Mouse (Mus musculus): Measurements from ENCODE around the gene Trnau1ap. TPM values are rescaled to one million over a fixed set of nuclear protein-coding genes. Genes with fewer than 3 reads are reported as not detected.

Trnau1ap gene
- polyA plus RNA-seq, 1 experiment from 2014 or later = 77.5 TPM

DNA sequence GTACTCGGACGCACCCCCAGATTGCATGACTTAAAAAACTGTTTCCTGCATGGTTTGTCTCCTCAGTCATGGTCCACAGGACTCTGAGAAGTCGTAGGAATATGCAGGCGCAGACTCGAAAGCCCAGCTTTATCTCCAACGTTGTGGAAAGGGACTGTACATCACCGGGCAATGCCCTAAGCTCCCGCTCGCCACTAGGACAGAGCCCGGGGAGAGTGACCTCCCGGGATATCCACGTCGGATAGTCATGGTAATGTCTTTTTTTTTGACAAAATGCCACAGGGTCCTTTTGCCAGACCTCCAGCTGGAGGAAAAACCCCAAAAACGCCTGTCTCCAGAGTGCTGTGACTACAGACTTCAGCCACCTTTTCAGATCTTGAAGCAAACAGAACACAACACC lies 23.4 kb upstream of the Trnau1ap start:
- Histone ChIP-seq H3K9ac (peak overlapping the region; percentile 90), H3K4me3 (peak overlapping the region; percentile 84), H3K27me3 (no peaks in the 10 kb centered on the region), H3K9me3 (no peaks in the 10 kb centered on the region), H3K27ac (replicated peaks) (peak overlapping the region; percentile 93), H3K4me2 (peak overlapping the region; percentile 80), H3K4me1 (replicated peaks) (peaks cover 21% of the 10 kb centered on the region), H3K36me3 (peaks cover 16% of the 10 kb centered on the region)
- WGBS = under 1% methylated on average over 14 of the region's 14 CpGs
- no peak for ATAC-seq (ENCODE audit: low read depth)

- WGBS = 38% methylated on average over 1 of the region's 1 CpGs
- H3K4me1 ChIP-seq (replicated peaks) = peaks cover 21% of the 10 kb centered on the region
- H3K4me2 ChIP-seq = peak overlapping the region; percentile 80
- H3K9me3 ChIP-seq = no peaks in the 10 kb centered on the region
- H3K4me3 ChIP-seq = 0 out of 2 replicates have a peak overlapping the region, but pooled peaks have one; percentile 84
- H3K27ac ChIP-seq (replicated peaks) = no peak overlapping the region
- ATAC-seq (ENCODE audit: low read depth) = no peak
- H3K36me3 ChIP-seq = peaks cover 6% of the 10 kb centered on the region; the same call in 1 of the 2 replicates
- H3K27me3 ChIP-seq = no peaks in the 10 kb centered on the region
- peak overlapping the region; percentile 90; the same call in 1 of the 2 replicates for H3K9ac ChIP-seq
Observed at GRCm38 (mm10) chr4:132351401-132351800, 22.1 kb upstream of the Trnau1ap start.

GRCm38 (mm10) chr4:132350854-132351253 lies 21.5 kb upstream of the Trnau1ap start:
- no peak for ATAC-seq (ENCODE audit: low read depth)
- Histone ChIP-seq H3K9ac (no peak overlapping the region), H3K4me1 (replicated peaks) (peaks cover 21% of the 10 kb centered on the region), H3K36me3 (peaks cover 6% of the 10 kb centered on the region; the same call in 1 of the 2 replicates), H3K27ac (replicated peaks) (no peak overlapping the region), H3K4me3 (no peak overlapping the region), H3K4me2 (no peak overlapping the region), H3K27me3 (no peaks in the 10 kb centered on the region), H3K9me3 (no peaks in the 10 kb centered on the region)
- WGBS = 60% methylated on average over 3 of the region's 3 CpGs

DNA sequence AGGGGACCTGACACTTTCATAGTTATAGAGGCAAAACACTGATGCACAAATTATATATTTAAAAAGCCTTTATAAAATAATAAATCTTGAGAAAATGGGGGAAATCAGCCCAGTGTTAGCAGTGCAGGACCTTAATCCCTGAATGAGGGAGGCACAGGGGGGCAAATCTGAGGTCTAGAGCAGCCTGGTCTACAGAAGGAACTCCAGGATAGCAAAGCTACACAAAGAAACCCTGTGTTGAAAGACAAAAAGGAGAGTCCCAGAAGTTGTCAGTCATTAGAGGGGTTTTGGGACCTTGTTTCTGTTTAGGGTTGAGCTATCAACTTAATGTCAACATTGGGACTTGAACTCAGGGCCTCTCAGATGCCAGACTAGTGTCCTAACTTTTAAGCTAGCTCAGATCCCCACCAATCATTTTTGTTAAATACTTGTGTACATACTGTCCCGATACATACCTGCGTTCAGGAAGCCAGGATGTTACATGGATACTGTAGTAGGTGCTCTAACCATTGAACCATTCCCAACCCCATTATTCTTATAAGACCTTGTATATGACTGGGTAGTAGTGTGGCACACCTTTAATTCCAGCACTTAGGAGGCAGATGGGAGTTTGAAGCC lies 20.9 kb upstream of the Trnau1ap start:
- H3K4me3 ChIP-seq = no peak overlapping the region
- peaks cover 6% of the 10 kb centered on the region; the same call in 1 of the 2 replicates for H3K36me3 ChIP-seq
- H3K4me2 ChIP-seq = no peak overlapping the region
- no peak overlapping the region for H3K9ac ChIP-seq
- peaks cover 21% of the 10 kb centered on the region for H3K4me1 ChIP-seq (replicated peaks)
- H3K9me3 ChIP-seq = no peaks in the 10 kb centered on the region
- H3K27me3 ChIP-seq = no peaks in the 10 kb centered on the region
- no peak overlapping the region for H3K27ac ChIP-seq (replicated peaks)
- ATAC-seq (ENCODE audit: low read depth) = no peak
- WGBS = 34% methylated on average over 2 of the region's 2 CpGs

- Histone ChIP-seq H3K9ac (no peak overlapping the region), H3K4me2 (no peak overlapping the region), H3K4me3 (no peak overlapping the region), H3K9me3 (no peaks in the 10 kb centered on the region), H3K27ac (replicated peaks) (no peak overlapping the region), H3K4me1 (replicated peaks) (peaks cover 26% of the 10 kb centered on the region), H3K27me3 (no peaks in the 10 kb centered on the region), H3K36me3 (peaks cover 6% of the 10 kb centered on the region; the same call in 1 of the 2 replicates)
- WGBS = 57% methylated on average over 3 of the region's 3 CpGs
- ATAC-seq (ENCODE audit: low read depth) = no peak
Observed at GRCm38 (mm10) chr4:132349495-132350122, 20.3 kb upstream of the Trnau1ap start.

DNA sequence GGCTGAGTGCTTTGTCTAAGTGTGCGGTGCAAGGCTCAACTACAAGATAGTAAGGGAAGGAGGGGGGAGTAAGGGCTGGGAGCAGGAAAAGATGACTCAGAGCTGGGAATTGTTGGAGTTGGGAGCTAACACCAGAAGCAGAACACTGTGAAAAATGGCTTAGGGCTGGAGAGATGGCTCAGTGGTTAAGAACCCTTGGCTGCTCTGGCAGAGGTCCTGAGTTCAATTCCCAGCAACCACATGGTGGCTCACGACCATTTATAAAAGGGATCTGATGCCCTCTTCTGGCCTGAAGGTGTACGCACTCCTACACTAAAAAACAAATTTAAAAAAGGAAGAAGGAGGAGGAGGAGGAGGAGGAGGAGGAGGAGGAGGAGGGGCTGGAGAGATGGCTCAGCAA lies 17.3 kb upstream of the Trnau1ap start:
- Histone ChIP-seq H3K4me1 (replicated peaks) (peaks cover 30% of the 10 kb centered on the region), H3K9ac (no peak overlapping the region), H3K9me3 (no peaks in the 10 kb centered on the region), H3K4me3 (no peak overlapping the region), H3K27me3 (no peaks in the 10 kb centered on the region), H3K4me2 (no peak overlapping the region), H3K36me3 (peaks cover 6% of the 10 kb centered on the region; the same call in 1 of the 2 replicates), H3K27ac (replicated peaks) (no peak overlapping the region)
- WGBS = 60% methylated on average over 3 of the region's 3 CpGs
- ATAC-seq (ENCODE audit: low read depth) = no peak

- peaks cover 26% of the 10 kb centered on the region for H3K4me1 ChIP-seq (replicated peaks)
- no peaks in the 10 kb centered on the region for H3K9me3 ChIP-seq
- no peak overlapping the region for H3K4me2 ChIP-seq
- WGBS = 86% methylated on average over 4 of the region's 4 CpGs
- no peak overlapping the region for H3K9ac ChIP-seq
- ATAC-seq (ENCODE audit: low read depth) = no peak
- no peak overlapping the region for H3K4me3 ChIP-seq
- H3K36me3 ChIP-seq = peaks cover 5% of the 10 kb centered on the region; the same call in 1 of the 2 replicates
- H3K27ac ChIP-seq (replicated peaks) = no peak overlapping the region
- no peaks in the 10 kb centered on the region for H3K27me3 ChIP-seq
Observed at GRCm38 (mm10) chr4:132346261-132346660, 16.9 kb upstream of the Trnau1ap start.

DNA sequence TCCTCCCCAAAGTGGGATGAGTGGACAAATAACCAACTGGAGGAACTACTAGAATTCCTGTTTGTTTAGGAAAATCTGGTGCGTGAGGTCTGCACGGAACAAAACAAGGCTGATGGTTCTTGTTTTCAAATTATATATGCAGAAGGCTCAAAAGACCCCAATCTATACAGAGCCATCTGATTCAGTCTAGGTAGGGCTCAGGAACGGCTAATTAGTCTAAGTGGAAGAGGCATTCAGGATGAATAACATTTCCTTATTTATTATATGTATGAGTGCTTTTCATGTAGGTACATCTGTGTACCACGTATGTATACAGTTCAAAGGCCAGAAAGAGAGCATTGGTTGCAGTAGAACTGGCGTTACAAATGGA lies 16.5 kb upstream of the Trnau1ap start:
- peak overlapping the region; percentile 99; the same call in 1 of the 2 replicates for H3K4me2 ChIP-seq
- H3K9ac ChIP-seq = peak overlapping the region; percentile 70; the same call in 1 of the 2 replicates
- 0 out of 2 replicates have a peak, but pooled peaks cover under 1% of the 10 kb centered on the region for H3K36me3 ChIP-seq
- 49% methylated on average over 5 of the region's 5 CpGs for WGBS
- ATAC-seq (ENCODE audit: low read depth) = no peak; the same call in 1 of the 2 replicates
- H3K4me1 ChIP-seq (replicated peaks) = peaks cover 26% of the 10 kb centered on the region
- peak overlapping the region; percentile 79 for H3K4me3 ChIP-seq
- H3K27ac ChIP-seq (replicated peaks) = no peak overlapping the region
- H3K9me3 ChIP-seq = no peaks in the 10 kb centered on the region
- H3K27me3 ChIP-seq = no peaks in the 10 kb centered on the region

DNA sequence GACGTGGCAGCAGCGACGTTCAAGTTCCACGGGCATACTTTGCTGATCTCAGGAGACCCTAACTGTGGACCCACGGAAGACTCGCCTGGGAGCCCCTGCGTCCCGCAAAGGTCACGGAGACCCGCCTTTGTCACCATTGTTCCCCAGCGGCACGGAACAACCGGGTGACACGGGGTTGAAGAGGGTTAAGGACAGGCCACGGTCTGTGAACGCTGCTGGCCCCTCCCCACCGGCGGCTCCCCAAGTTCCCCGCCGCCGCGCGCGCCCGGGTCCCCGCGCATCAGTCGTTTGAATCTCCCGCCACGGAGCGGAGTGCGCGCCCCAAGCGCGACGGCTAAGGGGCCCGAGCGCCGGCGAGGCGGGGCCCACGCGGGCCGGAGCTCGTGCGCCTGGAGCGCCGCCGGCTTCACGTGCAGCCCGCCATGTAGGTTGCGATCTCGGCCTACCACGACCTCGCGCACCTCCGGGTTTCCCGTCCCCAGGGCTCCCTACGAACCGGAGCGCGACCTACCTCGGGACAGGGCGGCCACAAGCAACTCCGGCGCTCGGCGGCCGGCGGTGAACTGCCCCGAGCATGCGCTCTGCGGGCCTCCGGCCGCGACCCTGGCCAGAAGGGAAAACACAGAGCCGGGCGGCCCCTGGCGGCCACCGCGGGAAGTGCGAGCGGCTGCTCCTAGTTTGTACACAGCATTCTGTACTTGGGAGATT lies 16.0 kb upstream of the Trnau1ap start:
- H3K36me3 ChIP-seq = no peaks in the 10 kb centered on the region
- H3K9me3 ChIP-seq = no peaks in the 10 kb centered on the region
- H3K27ac ChIP-seq (replicated peaks) = peak overlapping the region; percentile 20; the same call in 1 of the 2 replicates
- peak overlapping the region; percentile 70 for H3K9ac ChIP-seq
- no peaks in the 10 kb centered on the region for H3K27me3 ChIP-seq
- peak; percentile 89 for ATAC-seq (ENCODE audit: low read depth)
- H3K4me1 ChIP-seq (replicated peaks) = peaks cover 26% of the 10 kb centered on the region
- H3K4me2 ChIP-seq = peak overlapping the region; percentile 99
- WGBS = under 1% methylated on average over 81 of the region's 83 CpGs
- peak overlapping the region; percentile 79 for H3K4me3 ChIP-seq

DNA sequence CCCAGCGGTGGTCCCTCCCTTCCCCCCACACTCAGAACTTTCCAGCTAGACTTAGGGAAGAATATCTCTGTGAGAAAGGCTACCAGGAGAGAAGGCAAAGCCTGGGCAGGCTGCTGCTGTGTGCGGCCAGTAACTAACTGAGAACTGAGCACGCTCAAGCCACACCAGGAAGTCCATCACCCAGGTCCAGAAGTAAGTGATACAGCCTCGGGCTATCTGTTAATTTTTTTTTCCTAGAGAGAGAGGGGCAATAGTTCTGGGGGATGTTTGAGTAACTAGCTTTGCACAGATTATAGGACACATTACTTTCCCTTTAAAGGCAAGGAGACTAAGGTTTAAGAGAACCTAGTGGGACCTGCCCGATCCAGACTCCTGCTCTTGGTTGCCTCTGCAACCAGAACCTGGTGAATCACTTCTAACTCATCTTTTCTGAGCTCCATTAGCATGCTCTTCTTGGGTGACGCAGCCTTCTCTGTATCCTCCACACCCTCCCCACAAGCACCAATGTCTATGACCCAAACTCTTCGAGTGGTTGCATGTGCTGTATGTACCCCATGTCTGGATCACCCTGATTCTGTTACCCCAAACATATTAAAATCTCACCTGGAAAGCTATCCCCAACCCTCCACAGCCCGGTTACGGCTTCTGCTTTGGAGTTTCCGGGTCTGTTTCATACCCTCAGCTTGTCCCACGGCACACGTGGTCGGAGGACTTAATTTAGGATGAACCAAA lies 15.2 kb upstream of the Trnau1ap start:
- peak overlapping the region; percentile 70 for H3K9ac ChIP-seq
- ATAC-seq (ENCODE audit: low read depth) = no peak
- 10% methylated on average over 13 of the region's 13 CpGs for WGBS

DNA sequence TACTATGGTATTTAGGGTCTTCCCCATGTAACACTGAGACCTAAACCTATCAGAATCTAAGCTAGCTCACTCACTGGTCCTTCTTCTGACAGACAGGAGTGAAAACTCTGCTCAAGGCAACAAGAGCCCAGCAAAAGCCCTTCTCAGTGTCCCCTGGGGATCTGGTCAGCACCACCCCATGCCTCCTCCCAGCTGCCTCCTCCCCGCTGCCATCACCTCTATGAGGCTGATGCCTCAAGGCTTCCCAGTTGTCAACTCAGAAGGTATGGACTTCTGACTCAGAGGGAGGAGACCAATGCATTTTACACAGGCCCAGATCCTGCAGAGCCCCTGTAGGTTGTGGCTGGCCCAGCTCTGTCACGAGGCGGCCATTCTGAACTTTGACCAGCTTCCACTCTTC lies 12.1 kb upstream of the Trnau1ap start:
- Histone ChIP-seq H3K4me3 (no peak overlapping the region), H3K9ac (no peak overlapping the region), H3K4me1 (replicated peaks) (peaks cover 26% of the 10 kb centered on the region), H3K36me3 (peaks cover 33% of the 10 kb centered on the region), H3K27ac (replicated peaks) (no peak overlapping the region), H3K27me3 (no peaks in the 10 kb centered on the region), H3K4me2 (no peak overlapping the region), H3K9me3 (no peaks in the 10 kb centered on the region)
- 96% methylated on average over 3 of the region's 3 CpGs for WGBS
- ATAC-seq (ENCODE audit: low read depth) = no peak

More for the DNA sequence above, 15.2 kb upstream of the Trnau1ap start:
- Histone ChIP-seq H3K27ac (replicated peaks) (no peak overlapping the region), H3K4me3 (peak overlapping the region; percentile 79), H3K4me1 (replicated peaks) (peaks cover 26% of the 10 kb centered on the region), H3K4me2 (peak overlapping the region; percentile 99), H3K9me3 (no peaks in the 10 kb centered on the region), H3K36me3 (peaks cover 5% of the 10 kb centered on the region), H3K27me3 (no peaks in the 10 kb centered on the region)

All from neural tube, embryonic 13.5 days (tissue).